Mouse (Mus musculus): ENCODE results near the gene Lrp8. TPM values are rescaled to one million over a fixed set of nuclear protein-coding genes. Genes with fewer than 3 reads are reported as not detected.

Lrp8 gene
- polyA plus RNA-seq, 1 experiment from 2014 or later, result 53.9 TPM

DNA sequence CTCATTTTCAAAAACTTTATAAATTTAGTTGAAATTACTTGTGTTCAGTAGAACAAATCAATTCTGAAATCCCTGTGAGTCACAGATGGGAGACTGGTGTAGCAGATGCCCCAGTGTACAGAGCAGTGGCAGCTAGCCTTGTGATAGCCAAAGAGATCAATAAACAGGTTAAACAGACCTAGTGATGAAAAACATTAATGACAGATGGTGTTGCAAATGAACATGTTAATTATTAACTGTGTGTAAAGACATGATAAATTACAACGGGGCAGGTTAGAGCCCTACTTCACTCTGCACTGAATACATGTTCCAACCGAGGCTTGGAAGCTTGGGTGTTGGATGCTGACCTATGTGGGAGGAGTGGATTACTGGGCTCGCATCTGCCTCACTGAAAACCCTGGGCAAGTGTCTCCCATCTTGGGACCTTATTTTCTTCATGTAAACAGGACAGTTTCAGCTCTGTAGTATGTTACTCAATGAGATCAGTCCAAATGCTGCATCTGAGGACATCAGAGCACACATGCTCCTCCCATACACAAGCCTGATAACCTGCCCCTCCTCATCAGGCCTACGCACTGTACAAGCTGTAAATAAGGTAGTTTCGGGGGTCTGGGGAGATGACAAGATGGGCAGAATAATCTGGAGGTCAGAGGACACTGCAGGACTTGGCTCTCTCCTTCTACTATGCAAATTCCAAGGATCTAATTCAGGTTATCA lies 97.3 kb downstream of the Lrp8 start:
- WGBS, result 77% methylated on average over 5 of the region's 5 CpGs
- Histone ChIP-seq H3K27me3 (replicated peaks) (no peaks in the 10 kb centered on the region), H3K4me2 (replicated peaks) (no peak overlapping the region), H3K4me3 (no peak overlapping the region), H3K4me1 (no peaks in the 10 kb centered on the region), H3K9me3 (no peaks in the 10 kb centered on the region), H3K9ac (no peak overlapping the region), H3K36me3 (peaks cover 42% of the 10 kb centered on the region), H3K27ac (no peak overlapping the region)
- no peak for ATAC-seq (ENCODE audit: low FRiP score, low read depth)

DNA sequence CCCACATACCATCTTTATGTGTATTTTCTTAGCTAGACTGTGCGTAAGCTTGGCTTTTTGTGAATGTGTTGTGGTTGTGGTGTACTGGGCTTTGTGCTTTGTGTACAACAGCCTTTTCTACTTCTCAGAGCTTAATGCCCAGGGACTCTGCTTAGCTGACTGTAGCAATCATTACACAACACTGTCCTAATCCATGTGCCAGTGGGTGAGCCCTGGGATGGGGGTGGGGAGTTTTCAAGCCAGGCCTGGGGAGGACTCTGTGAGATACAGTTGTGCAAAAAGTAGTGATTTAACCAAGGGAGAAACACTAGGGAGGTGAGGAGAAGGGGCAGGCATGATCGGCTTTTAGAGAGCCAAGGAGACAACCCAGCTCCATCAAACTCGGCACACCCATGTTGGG lies 98.1 kb downstream of the Lrp8 start:
- Histone ChIP-seq H3K27ac (no peak overlapping the region), H3K4me1 (no peaks in the 10 kb centered on the region)
- no peak for ATAC-seq (ENCODE audit: low FRiP score, low read depth)

DNA sequence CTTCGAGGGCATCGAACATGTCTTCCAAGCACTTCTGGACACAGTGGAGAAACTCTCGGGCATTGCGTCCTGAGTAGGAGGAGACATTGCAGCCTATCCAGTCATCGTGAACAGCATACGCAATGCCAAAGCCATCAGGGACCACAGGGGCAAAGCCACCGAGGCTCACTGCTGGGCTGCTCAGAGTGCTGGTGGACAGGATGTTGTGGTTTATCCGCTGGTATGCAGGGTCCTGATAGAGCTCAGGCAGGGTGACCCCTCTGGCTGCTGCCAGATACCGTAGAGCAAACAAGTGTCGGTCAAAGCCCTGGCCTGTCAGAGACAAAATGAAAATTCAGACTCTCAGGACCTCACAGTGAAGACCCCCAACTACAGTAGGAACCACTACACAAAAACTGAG lies 102.2 kb downstream of the Lrp8 start:
- H3K27ac ChIP-seq, result no peak overlapping the region
- 93% methylated on average over 10 of the region's 10 CpGs for WGBS
- no peak overlapping the region for H3K4me3 ChIP-seq
- no peaks in the 10 kb centered on the region for H3K27me3 ChIP-seq (replicated peaks)
- no peaks in the 10 kb centered on the region for H3K4me1 ChIP-seq
- H3K4me2 ChIP-seq (replicated peaks), result no peak overlapping the region
- H3K9me3 ChIP-seq, result no peaks in the 10 kb centered on the region
- ATAC-seq (ENCODE audit: low FRiP score, low read depth), result no peak
- H3K9ac ChIP-seq, result no peak overlapping the region
- peaks cover 32% of the 10 kb centered on the region for H3K36me3 ChIP-seq

More for the DNA sequence above, 98.1 kb downstream of the Lrp8 start:
- WGBS, result 96% methylated on average over 3 of the region's 3 CpGs
- H3K4me2 ChIP-seq (replicated peaks), result no peak overlapping the region
- no peaks in the 10 kb centered on the region for H3K9me3 ChIP-seq
- no peaks in the 10 kb centered on the region for H3K27me3 ChIP-seq (replicated peaks)
- no peak overlapping the region for H3K4me3 ChIP-seq
- H3K9ac ChIP-seq, result no peak overlapping the region
- peaks cover 40% of the 10 kb centered on the region for H3K36me3 ChIP-seq

DNA sequence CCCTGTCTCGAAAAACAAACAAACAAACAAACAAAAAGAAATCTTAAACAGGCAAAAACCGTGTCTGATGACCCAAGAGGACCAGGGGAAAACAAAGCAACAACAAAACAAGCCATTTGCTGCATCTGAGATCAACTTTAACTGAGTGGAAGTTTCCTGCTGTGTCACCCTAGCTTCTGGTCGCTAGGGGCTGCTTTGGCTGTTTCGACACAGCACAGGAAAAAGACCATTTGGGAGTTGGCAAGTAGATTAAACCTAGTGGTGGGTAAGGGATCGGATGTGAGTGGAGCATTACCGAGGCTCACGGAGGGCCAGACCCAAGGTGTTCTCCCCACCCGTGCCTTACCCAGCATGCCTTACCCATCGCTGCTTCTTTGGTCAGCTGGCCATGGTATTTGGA lies 104.5 kb downstream of the Lrp8 start:
- ATAC-seq (ENCODE audit: low FRiP score, low read depth), result no peak
- H3K4me2 ChIP-seq (replicated peaks), result no peak overlapping the region
- no peak overlapping the region for H3K4me3 ChIP-seq
- peaks cover 32% of the 10 kb centered on the region for H3K36me3 ChIP-seq
- H3K27me3 ChIP-seq (replicated peaks), result no peaks in the 10 kb centered on the region
- H3K27ac ChIP-seq, result no peak overlapping the region
- WGBS, result 92% methylated on average over 9 of the region's 9 CpGs
- no peaks in the 10 kb centered on the region for H3K4me1 ChIP-seq
- H3K9me3 ChIP-seq, result no peaks in the 10 kb centered on the region
- H3K9ac ChIP-seq, result no peak overlapping the region

DNA sequence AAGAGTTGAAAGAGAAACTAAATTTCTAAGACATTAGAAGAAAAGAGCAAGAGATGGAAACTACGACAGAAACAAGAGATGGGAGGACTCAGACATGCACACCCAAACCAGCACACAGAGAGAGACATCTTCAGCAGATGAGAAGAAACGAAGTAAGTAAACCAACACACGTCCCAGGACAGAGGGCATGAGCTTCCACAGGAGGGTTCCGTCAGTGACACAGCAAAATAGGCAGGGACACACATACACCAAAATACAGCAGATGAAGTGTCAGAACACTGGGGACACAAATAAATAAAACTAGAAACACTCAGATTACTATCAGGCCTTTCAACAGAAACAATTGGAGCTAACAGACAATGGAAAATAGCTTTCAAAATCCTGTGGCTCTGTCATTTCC lies 108.0 kb downstream of the Lrp8 start:
- Histone ChIP-seq H3K27me3 (replicated peaks) (no peaks in the 10 kb centered on the region), H3K4me1 (no peaks in the 10 kb centered on the region), H3K27ac (no peak overlapping the region), H3K4me3 (no peak overlapping the region), H3K9ac (no peak overlapping the region), H3K36me3 (peaks cover 39% of the 10 kb centered on the region), H3K4me2 (replicated peaks) (no peak overlapping the region), H3K9me3 (no peaks in the 10 kb centered on the region)
- 94% methylated on average over 4 of the region's 4 CpGs for WGBS
- ATAC-seq (ENCODE audit: low FRiP score, low read depth), result no peak

DNA sequence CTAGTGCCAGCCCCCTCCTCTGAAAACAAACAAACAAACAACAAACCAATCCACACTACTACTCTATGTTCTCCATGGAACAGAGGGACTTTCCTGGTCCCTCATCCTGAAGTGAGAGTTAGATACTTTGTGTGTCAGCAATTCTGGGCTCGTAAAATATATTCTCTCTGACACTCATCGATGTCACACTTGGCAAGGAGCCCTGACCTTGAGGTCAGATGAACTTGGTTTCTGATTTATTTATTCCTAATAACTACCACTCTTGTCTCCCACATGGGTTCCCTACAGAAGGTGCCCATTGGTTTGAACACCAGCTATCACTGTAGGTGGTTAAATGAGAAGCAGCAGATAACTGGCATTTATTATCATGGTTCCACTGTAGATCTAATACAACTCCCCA lies 118.3 kb downstream of the Lrp8 start:
- H3K9ac ChIP-seq, result no peak overlapping the region
- H3K27me3 ChIP-seq (replicated peaks), result no peaks in the 10 kb centered on the region
- H3K4me1 ChIP-seq, result peaks cover 13% of the 10 kb centered on the region; the same call in 1 of the 2 replicates
- H3K9me3 ChIP-seq, result no peaks in the 10 kb centered on the region
- 93% methylated on average over 2 of the region's 2 CpGs for WGBS
- ATAC-seq (ENCODE audit: low FRiP score, low read depth), result no peak
- no peaks in the 10 kb centered on the region for H3K36me3 ChIP-seq
- no peak overlapping the region for H3K27ac ChIP-seq
- no peak overlapping the region for H3K4me3 ChIP-seq
- no peak overlapping the region for H3K4me2 ChIP-seq (replicated peaks)

DNA sequence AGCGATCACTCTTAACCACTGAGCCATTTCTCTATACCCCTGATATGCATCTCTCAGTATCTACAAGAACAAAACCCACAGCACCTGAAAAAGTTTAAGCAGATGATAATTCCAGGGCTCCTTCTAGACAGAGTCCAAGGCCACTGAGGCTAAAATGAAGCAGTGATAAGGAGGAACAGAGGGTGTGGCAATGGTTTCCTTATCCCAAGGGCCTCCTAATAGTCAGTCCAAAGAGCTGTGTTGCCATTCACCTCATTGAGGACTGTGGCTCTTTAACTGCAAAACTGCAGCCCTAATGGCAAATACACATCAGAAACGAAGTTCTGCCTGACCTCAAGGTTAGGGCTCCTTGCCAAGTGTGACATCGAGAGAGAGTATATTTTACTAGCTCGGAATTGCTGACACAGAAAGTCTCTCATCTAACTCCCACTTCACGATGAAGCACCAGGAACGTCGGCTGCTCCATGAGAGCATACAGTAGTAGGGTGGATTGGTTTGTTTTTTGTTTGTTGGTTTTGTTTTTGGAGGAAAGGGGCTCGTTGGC lies 119.2 kb downstream of the Lrp8 start:
- Histone ChIP-seq H3K9me3 (no peaks in the 10 kb centered on the region), H3K4me3 (no peak overlapping the region), H3K9ac (no peak overlapping the region), H3K27ac (no peak overlapping the region), H3K27me3 (replicated peaks) (no peaks in the 10 kb centered on the region), H3K4me2 (replicated peaks) (no peak overlapping the region), H3K4me1 (peaks cover 13% of the 10 kb centered on the region; the same call in 1 of the 2 replicates), H3K36me3 (no peaks in the 10 kb centered on the region)
- ATAC-seq (ENCODE audit: low FRiP score, low read depth), result no peak
- 86% methylated on average over 8 of the region's 8 CpGs for WGBS

DNA sequence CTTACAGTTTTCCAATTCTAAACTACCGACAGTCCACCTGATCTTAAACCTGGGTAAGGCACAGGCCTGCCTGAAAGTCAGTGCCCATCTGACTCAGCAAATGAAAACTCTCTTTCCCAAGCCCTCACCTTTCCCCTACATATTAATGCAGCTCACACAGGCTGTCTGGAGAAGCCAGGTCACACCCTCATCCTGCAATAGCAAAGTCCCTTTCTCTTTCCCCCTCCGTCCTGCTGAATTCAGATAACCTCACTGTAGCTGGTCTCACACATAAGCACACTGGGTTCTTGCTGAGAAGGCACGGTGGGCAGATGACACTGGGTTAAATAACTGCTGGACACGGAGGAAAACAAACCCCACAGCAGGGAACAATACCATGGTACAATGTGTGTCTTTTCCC lies 119.9 kb downstream of the Lrp8 start:
- no peak overlapping the region for H3K4me3 ChIP-seq
- H3K9me3 ChIP-seq, result no peaks in the 10 kb centered on the region
- H3K9ac ChIP-seq, result no peak overlapping the region
- H3K4me1 ChIP-seq, result peaks cover 13% of the 10 kb centered on the region; the same call in 1 of the 2 replicates
- peak overlapping the region; percentile 85 for H3K4me2 ChIP-seq (replicated peaks)
- H3K27me3 ChIP-seq (replicated peaks), result no peaks in the 10 kb centered on the region
- no peak overlapping the region for H3K27ac ChIP-seq
- ATAC-seq (ENCODE audit: low FRiP score, low read depth), result no peak
- no peaks in the 10 kb centered on the region for H3K36me3 ChIP-seq
- 54% methylated on average over 4 of the region's 4 CpGs for WGBS

DNA sequence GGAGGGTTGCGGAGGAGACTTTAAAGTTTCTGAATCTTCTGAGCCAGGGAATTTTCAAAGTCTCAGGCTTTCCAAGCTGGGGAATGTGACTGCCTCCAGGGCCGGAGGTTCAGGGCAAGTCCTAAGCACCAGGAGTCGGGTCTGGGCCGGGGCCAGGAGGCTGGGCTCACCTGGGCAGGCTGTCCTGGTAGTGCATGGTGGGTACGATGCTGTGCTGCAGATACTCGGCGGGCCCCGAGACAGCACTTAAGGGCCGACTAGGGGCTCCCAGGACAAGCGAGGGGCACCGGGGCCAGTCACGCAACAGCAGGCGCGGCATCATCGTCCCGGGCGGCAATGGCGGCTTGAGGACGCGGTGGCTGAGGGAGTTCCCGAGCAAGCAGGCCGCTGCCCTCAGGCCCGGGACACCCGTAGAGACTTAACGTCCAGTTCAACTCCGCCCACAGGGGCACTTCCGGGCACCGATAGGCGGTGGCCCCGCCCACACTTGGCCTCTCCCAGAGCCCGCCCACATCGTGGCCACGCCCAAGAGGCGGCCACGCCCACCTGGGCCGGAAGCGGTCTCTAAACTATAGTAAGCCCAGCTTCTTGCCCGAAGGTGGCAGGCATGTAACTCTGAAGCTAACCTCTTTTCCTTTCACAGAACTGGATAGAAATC lies 121.2 kb downstream of the Lrp8 start, which contains the start of gene Cpt2:
Gene Cpt2, minus strand, starts transcription at position 466 of the 658 bp plus-strand sequence.
- peak within 1 kb of the TSS; percentile 85 for H3K4me2 ChIP-seq (replicated peaks)
- H3K4me3 ChIP-seq, result peak within 1 kb of the TSS; percentile 69
- no peaks in the 10 kb centered on the region for H3K9me3 ChIP-seq
- WGBS, result 2% methylated on average over 35 of the region's 38 CpGs
- H3K9ac ChIP-seq, result peak within 1 kb of the TSS; percentile 74
- H3K27ac ChIP-seq, result no peak within 1 kb of the TSS
- H3K27me3 ChIP-seq (replicated peaks), result no peaks in the 10 kb centered on the region
- peaks cover 13% of the 10 kb centered on the region; the same call in 1 of the 2 replicates for H3K4me1 ChIP-seq
- ATAC-seq (ENCODE audit: low FRiP score, low read depth), result peak; percentile 93
- no peaks in the 10 kb centered on the region for H3K36me3 ChIP-seq

DNA sequence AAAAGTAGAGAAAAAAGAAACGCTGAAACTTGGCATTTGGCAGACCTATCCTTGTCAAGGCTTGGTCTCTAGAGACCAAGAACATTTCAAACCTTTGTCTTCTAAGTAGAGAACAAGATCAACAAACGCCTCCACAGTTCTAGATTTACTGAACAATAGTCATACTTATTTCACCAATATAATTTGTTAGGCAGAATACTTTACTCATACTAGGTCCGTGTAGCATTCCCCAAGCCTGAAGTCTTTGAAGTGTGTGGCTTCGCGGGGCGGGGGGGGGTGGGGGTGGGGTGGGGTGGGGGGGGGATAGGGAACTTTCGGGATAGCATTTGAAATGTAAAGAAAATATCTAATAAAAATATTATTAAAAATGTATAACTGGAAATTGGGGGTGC lies 121.7 kb downstream of the Lrp8 start:
- WGBS, result 46% methylated on average over 7 of the region's 7 CpGs
- Histone ChIP-seq H3K4me2 (replicated peaks) (peak overlapping the region; percentile 85), H3K9me3 (no peaks in the 10 kb centered on the region), H3K27ac (no peak overlapping the region), H3K4me3 (peak overlapping the region; percentile 69), H3K9ac (no peak overlapping the region), H3K36me3 (no peaks in the 10 kb centered on the region), H3K4me1 (peaks cover 13% of the 10 kb centered on the region; the same call in 1 of the 2 replicates), H3K27me3 (replicated peaks) (no peaks in the 10 kb centered on the region)
- ATAC-seq (ENCODE audit: low FRiP score, low read depth), result peak; percentile 42

Data from neural tube, embryonic 12.5 days (tissue).